Mouse (Mus musculus) forebrain, embryonic 11.5 days (tissue): ENCODE data around the gene Pdhx. TPM values are rescaled to one million over a fixed set of nuclear protein-coding genes. Genes with fewer than 3 reads are reported as not detected.

Experiments
- ATAC-seq: fragments of 200-750 bp; cut with Nextera tagmentation; replicated peaks from 2 replicates; pipeline ENCODE4 v1.8.0; 2017; ENCODE audit warnings: moderate TSS enrichment; ENCODE audit not compliant: low FRiP score
- DNase-seq: peaks from one replicate; pipeline ENCODE4 v3.0.0-alpha.2; 2017; ENCODE audit warnings: low spot score
- H3K27ac ChIP-seq: fragments of 300-500 bp; sonication (generic); 2 replicates; pipeline ENCODE4 v1.5.1; 2014; ENCODE audit warnings: low read depth, low read length
- H3K27me3 ChIP-seq: fragments of 300-500 bp; sonication (generic); 2 replicates; pipeline ENCODE4 v1.6.1; 2014; ENCODE audit warnings: mild to moderate bottlenecking, low read length, mixed read lengths; ENCODE audit not compliant: control insufficient read depth, insufficient read depth
- H3K36me3 ChIP-seq: fragments of 300-500 bp; sonication (generic); 2 replicates; pipeline ENCODE4 v1.6.1; 2014; ENCODE audit warnings: mild to moderate bottlenecking, low read length, moderate library complexity, mixed read lengths; ENCODE audit not compliant: control insufficient read depth, insufficient read depth
- H3K4me1 ChIP-seq: fragments of 300-500 bp; sonication (generic); replicated peaks from 2 replicates; pipeline ENCODE4 v1.6.1; 2014; ENCODE audit warnings: low read length, mixed read lengths; ENCODE audit not compliant: control insufficient read depth, insufficient read depth
- H3K4me2 ChIP-seq: fragments of 300-500 bp; sonication (generic); 2 replicates; pipeline ENCODE4 v1.6.1; 2014; ENCODE audit warnings: low read depth, mild to moderate bottlenecking, low read length, moderate library complexity, mixed read lengths; ENCODE audit not compliant: severe bottlenecking
- H3K4me3 ChIP-seq: fragments of 300-500 bp; sonication (generic); 2 replicates; pipeline ENCODE4 v1.5.1; 2014; ENCODE audit warnings: low read depth, low read length
- H3K9ac ChIP-seq: fragments of 300-500 bp; sonication (generic); 2 replicates; pipeline ENCODE4 v1.6.1; 2014; ENCODE audit warnings: low read length
- H3K9me3 ChIP-seq: fragments of 300-500 bp; sonication (generic); 2 replicates; pipeline ENCODE4 v1.6.1; 2016; ENCODE audit warnings: low read length, mixed read lengths; ENCODE audit not compliant: control insufficient read depth
- WGBS: fragments of 180-500 bp; shearing (Covaris S2); extraction: QIAGEN DNeasy Blood & Tissue Kit; methylation state at CpG from one replicate; pipeline ENCODE4 v1.1.7; 2014; 5-methylcytosine and 5-hydroxymethylcytosine counted together
- polyA plus RNA-seq: library from polyadenylated mRNA; unstranded; fragments of >200 nt; fragmentation: Nextera tagmentation; extraction: Ambion mirVana; gene quantifications from 2 replicates; pipeline ENCODE4 v1.2.1, GENCODE M21; 2014

Pdhx gene
- 45.3 and 48.0 TPM in 2 replicates for polyA plus RNA-seq

- 0 out of 2 replicates have a peak within 1 kb of the TSS, but pooled peaks have one; percentile 46 for H3K27ac ChIP-seq
- ATAC-seq (peak; percentile 100), DNase-seq (peak; percentile 100)
- peak within 1 kb of the TSS; percentile 80 for H3K9ac ChIP-seq
- WGBS, result under 1% methylated on average over 55 of the region's 55 CpGs
- peak within 1 kb of the TSS; percentile 75 for H3K4me3 ChIP-seq
- no peaks in the 10 kb centered on the region for H3K36me3 ChIP-seq
- H3K9me3 ChIP-seq, result no peaks in the 10 kb centered on the region
- H3K4me1 ChIP-seq, result no peaks in the 10 kb centered on the region
- H3K4me2 ChIP-seq, result peak within 1 kb of the TSS; percentile 61
- no peaks in the 10 kb centered on the region for H3K27me3 ChIP-seq
These were observed at the start of gene Pdhx, which contains the start of gene Apip for GRCm38 (mm10) chr2:103073219-103073982. TSS of gene Pdhx (minus strand) at chr2:103073513. TSS of gene Apip (plus strand) at chr2:103073675.

GRCm38 (mm10) chr2:103119197-103119854 is 46.0 kb upstream of the Pdhx start:
- Histone ChIP-seq H3K27me3 (no peaks in the 10 kb centered on the region), H3K9me3 (no peaks in the 10 kb centered on the region), H3K36me3 (no peaks in the 10 kb centered on the region), H3K9ac (no peak overlapping the region), H3K4me3 (no peak overlapping the region), H3K27ac (no peak overlapping the region), H3K4me1 (no peaks in the 10 kb centered on the region), H3K4me2 (no peak overlapping the region)
- 85% methylated on average over 7 of the region's 7 CpGs for WGBS
- DNase-seq (no peak), ATAC-seq (no peak)

- H3K9ac ChIP-seq, result no peak overlapping the region
- no peaks in the 10 kb centered on the region for H3K27me3 ChIP-seq
- no peaks in the 10 kb centered on the region for H3K4me1 ChIP-seq
- no peak overlapping the region for H3K27ac ChIP-seq
- no peaks in the 10 kb centered on the region for H3K9me3 ChIP-seq
- WGBS, result 65% methylated on average over 6 of the region's 6 CpGs
- ATAC-seq (no peak), DNase-seq (no peak)
- H3K4me2 ChIP-seq, result no peak overlapping the region
- H3K4me3 ChIP-seq, result no peak overlapping the region
- no peaks in the 10 kb centered on the region for H3K36me3 ChIP-seq
These were observed 45.2 kb upstream of the Pdhx start for GRCm38 (mm10) chr2:103118324-103119196.

- Histone ChIP-seq H3K4me3 (no peak overlapping the region), H3K9ac (no peak overlapping the region), H3K36me3 (no peaks in the 10 kb centered on the region), H3K27me3 (no peaks in the 10 kb centered on the region), H3K9me3 (no peaks in the 10 kb centered on the region), H3K4me1 (no peaks in the 10 kb centered on the region), H3K27ac (no peak overlapping the region), H3K4me2 (no peak overlapping the region)
- 77% methylated on average over 5 of the region's 5 CpGs for WGBS
- ATAC-seq (no peak), DNase-seq (no peak)
These were observed 43.9 kb upstream of the Pdhx start for GRCm38 (mm10) chr2:103117212-103117611.

- Histone ChIP-seq H3K4me1 (no peaks in the 10 kb centered on the region), H3K4me2 (no peak overlapping the region), H3K27ac (no peak overlapping the region), H3K9ac (no peak overlapping the region), H3K4me3 (no peak overlapping the region), H3K27me3 (no peaks in the 10 kb centered on the region), H3K9me3 (no peaks in the 10 kb centered on the region), H3K36me3 (no peaks in the 10 kb centered on the region)
- DNase-seq (no peak), ATAC-seq (no peak)
- WGBS, result 67% methylated on average over 8 of the region's 8 CpGs
These were observed 38.4 kb upstream of the Pdhx start for GRCm38 (mm10) chr2:103111669-103112068.

- Histone ChIP-seq H3K27me3 (no peaks in the 10 kb centered on the region), H3K36me3 (no peaks in the 10 kb centered on the region), H3K4me2 (no peak overlapping the region), H3K9me3 (no peaks in the 10 kb centered on the region), H3K27ac (no peak overlapping the region), H3K4me3 (no peak overlapping the region), H3K4me1 (no peaks in the 10 kb centered on the region), H3K9ac (no peak overlapping the region)
- WGBS, result 98% methylated on average over 2 of the region's 2 CpGs
- no peak for ATAC-seq
- no peak for DNase-seq
These were observed 32.9 kb upstream of the Pdhx start for GRCm38 (mm10) chr2:103106172-103106571.

GRCm38 (mm10) chr2:103102595-103102994 is 29.3 kb upstream of the Pdhx start:
- ATAC-seq (no peak), DNase-seq (no peak)
- no peak overlapping the region for H3K9ac ChIP-seq
- no peaks in the 10 kb centered on the region for H3K4me1 ChIP-seq
- H3K9me3 ChIP-seq, result no peaks in the 10 kb centered on the region
- no peaks in the 10 kb centered on the region for H3K27me3 ChIP-seq
- no peak overlapping the region for H3K27ac ChIP-seq
- H3K4me2 ChIP-seq, result no peak overlapping the region
- WGBS, result 84% methylated on average over 5 of the region's 5 CpGs
- H3K4me3 ChIP-seq, result no peak overlapping the region
- H3K36me3 ChIP-seq, result no peaks in the 10 kb centered on the region

GRCm38 (mm10) chr2:103089521-103089920 is 16.2 kb upstream of the Pdhx start:
- ATAC-seq (no peak), DNase-seq (no peak)
- Histone ChIP-seq H3K4me1 (0 out of 2 replicates have a peak, but pooled peaks cover 2% of the 10 kb centered on the region), H3K4me2 (no peak overlapping the region), H3K9ac (no peak overlapping the region), H3K36me3 (no peaks in the 10 kb centered on the region; the same call in 1 of the 2 replicates), H3K9me3 (no peaks in the 10 kb centered on the region), H3K27ac (no peak overlapping the region), H3K27me3 (no peaks in the 10 kb centered on the region), H3K4me3 (no peak overlapping the region)
- 53% methylated on average over 6 of the region's 6 CpGs for WGBS
